ENCODE assay signal across 8 mouse cellular contexts in genomic region chr9:63956052-63956451, GRCm38 (mm10).
DNase-seq lines count a peak whose midpoint lies in the region; TF ChIP-seq lines count a peak whose summit lies in the region.
"Had no signal": no experiment of that assay in that cellular context is flagged by ENCODE, and none has a peak within 500 bp of the region (broad histone marks: within the 10 kb centered on the region; RNA-seq: fewer than 3 reads in every experiment).

No protein-coding gene starts in this region.

- no peaks in the 10 kb centered on the region for H3K36me3 ChIP-seq in ES-Bruce4 (ENCODE audit: control insufficient read depth, insufficient read depth, low read length, poor library complexity, severe bottlenecking)

- TF ChIP-seq CTCF in ES-Bruce4 (IDR thresholded peaks at IDR 0.05; ENCODE audit: low read depth, low read length), result peak; percentile 97

- H3K9ac ChIP-seq in ES-Bruce4 (ENCODE audit: low read depth, poor library complexity, severe bottlenecking), result no peak overlapping the region
- H3K9ac ChIP-seq: limb, embryonic 13.5 days had no signal

- H3K4me1 ChIP-seq in ES-Bruce4 (ENCODE audit: control insufficient read depth, insufficient read depth, low read length), result peaks cover 3% of the 10 kb centered on the region

- no peaks in the 10 kb centered on the region for H3K9me3 ChIP-seq in ES-Bruce4 (replicated peaks; ENCODE audit: control insufficient read depth, insufficient read depth, low read length, poor library complexity, severe bottlenecking)
- H3K9me3 ChIP-seq: limb, embryonic 13.5 days had no signal

- no peak for TF ChIP-seq POLR2A in ES-Bruce4 (IDR thresholded peaks at IDR 0.05; ENCODE audit: insufficient read depth, low read length)

- no peaks in the 10 kb centered on the region for H3K27me3 ChIP-seq in ES-Bruce4 (ENCODE audit: control insufficient read depth, insufficient read depth, low read length, poor library complexity, severe bottlenecking)
- H3K27me3 ChIP-seq: limb, embryonic 13.5 days had no signal

- DNase-seq in A20 (ENCODE audit: low read depth, low spot score), result peak; percentile 67
- peak; percentile 63 to 77 for DNase-seq in cerebellum, postnatal 25 days
- DNase-seq in gastrocnemius, postnatal 4 days (ENCODE audit: low spot score in 2 of 2), result peak; percentile 67 to 76
- DNase-seq in kidney, postnatal 4 days, result peak; percentile 90 to 91
- DNase-seq in lung, postnatal 14 days, result peak; percentile 87
- peak; percentile 17 to 61 for DNase-seq in spleen, adult 18-20 months

- no peak for TF ChIP-seq EP300 in ES-Bruce4 (IDR thresholded peaks at IDR 0.05; ENCODE audit: insufficient read depth, low read depth, low read length)

- H3K4me3 ChIP-seq in ES-Bruce4 (ENCODE audit: low read depth, low read length), result no peak overlapping the region
- H3K4me3 ChIP-seq: limb, embryonic 13.5 days had no signal

- no peak overlapping the region for H3K27ac ChIP-seq in ES-Bruce4 (ENCODE audit: insufficient read depth, low read length)
- H3K27ac ChIP-seq: limb, embryonic 13.5 days had no signal

Comparison
In these comparisons a context has a peak if more than half of its experiments do, and no peak if none do; other contexts are left out.
1. DNase-seq: peak in every context shown above with its lines; median percentile 90 in kidney, postnatal 4 days; 87 in lung, postnatal 14 days; 72 in gastrocnemius, postnatal 4 days; 70 in cerebellum, postnatal 25 days; 67 in A20; 39 in spleen, adult 18-20 months.